Mouse (Mus musculus): ENCODE results near the gene Nisch. TPM values are rescaled to one million over a fixed set of nuclear protein-coding genes. Genes with fewer than 3 reads are reported as not detected.
A peak's percentile ranks its signal among the peaks of the same experiment; 100 is the strongest.

Gene Nisch
- polyA plus RNA-seq, 1 experiment from 2014 or later = 309 TPM

- DNase-seq (ENCODE audit: low spot score) = no peak
- H3K9me3 ChIP-seq (ENCODE audit: control insufficient read depth, low read length) = no peaks in the 10 kb centered on the region
- ATAC-seq (ENCODE audit: low FRiP score) = no peak
- no peak overlapping the region for H3K9ac ChIP-seq
- H3K27me3 ChIP-seq (ENCODE audit: control insufficient read depth, insufficient read depth, low read length) = no peaks in the 10 kb centered on the region
- H3K4me1 ChIP-seq (replicated peaks; ENCODE audit: control insufficient read depth, insufficient read depth, low read length) = no peaks in the 10 kb centered on the region
- H3K27ac ChIP-seq = no peak overlapping the region
- no peak overlapping the region for H3K4me2 ChIP-seq (replicated peaks)
- WGBS = 88% methylated on average over 18 of the region's 18 CpGs
- H3K4me3 ChIP-seq (replicated peaks; ENCODE audit: low read length) = no peak overlapping the region
- H3K36me3 ChIP-seq (replicated peaks; ENCODE audit: control insufficient read depth, insufficient read depth) = peaks cover 83% of the 10 kb centered on the region
Observed at GRCm38 (mm10) chr14:31172781-31173455, 43.8 kb downstream of the Nisch start.

GRCm38 (mm10) chr14:31171821-31172220 lies 44.9 kb downstream of the Nisch start:
- H3K27me3 ChIP-seq (ENCODE audit: control insufficient read depth, insufficient read depth, low read length) = no peaks in the 10 kb centered on the region
- DNase-seq (ENCODE audit: low spot score) = no peak
- no peaks in the 10 kb centered on the region for H3K9me3 ChIP-seq (ENCODE audit: control insufficient read depth, low read length)
- 0 out of 2 replicates have a peak, but pooled peaks cover under 1% of the 10 kb centered on the region for H3K4me1 ChIP-seq (replicated peaks; ENCODE audit: control insufficient read depth, insufficient read depth, low read length)
- no peak for ATAC-seq (ENCODE audit: low FRiP score)
- H3K27ac ChIP-seq = no peak overlapping the region
- no peak overlapping the region for H3K4me2 ChIP-seq (replicated peaks)
- peaks cover 72% of the 10 kb centered on the region for H3K36me3 ChIP-seq (replicated peaks; ENCODE audit: control insufficient read depth, insufficient read depth)
- no peak overlapping the region for H3K4me3 ChIP-seq (replicated peaks; ENCODE audit: low read length)
- WGBS = 98% methylated on average over 15 of the region's 15 CpGs
- H3K9ac ChIP-seq = no peak overlapping the region

DNA sequence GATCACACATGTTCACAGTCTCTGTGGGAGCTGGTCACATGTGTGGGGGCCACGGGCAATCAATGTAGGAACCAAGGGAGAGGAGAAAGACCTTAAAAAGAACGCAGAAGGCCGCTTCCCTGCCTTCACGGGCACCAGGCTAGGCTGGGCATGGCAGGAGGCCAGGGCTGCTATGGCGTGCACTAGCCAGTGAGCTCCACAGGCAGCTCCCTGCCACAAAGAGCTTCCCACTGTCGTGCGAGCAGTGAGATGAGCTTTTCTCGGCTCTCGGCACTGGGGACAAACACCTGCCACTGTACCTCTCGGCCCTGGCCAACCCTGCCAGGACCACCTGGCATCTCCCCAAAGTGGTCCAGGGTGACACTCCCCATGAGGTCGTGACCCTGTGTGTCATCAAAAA lies 45.4 kb downstream of the Nisch start:
- ATAC-seq (ENCODE audit: low FRiP score) = no peak

DNA sequence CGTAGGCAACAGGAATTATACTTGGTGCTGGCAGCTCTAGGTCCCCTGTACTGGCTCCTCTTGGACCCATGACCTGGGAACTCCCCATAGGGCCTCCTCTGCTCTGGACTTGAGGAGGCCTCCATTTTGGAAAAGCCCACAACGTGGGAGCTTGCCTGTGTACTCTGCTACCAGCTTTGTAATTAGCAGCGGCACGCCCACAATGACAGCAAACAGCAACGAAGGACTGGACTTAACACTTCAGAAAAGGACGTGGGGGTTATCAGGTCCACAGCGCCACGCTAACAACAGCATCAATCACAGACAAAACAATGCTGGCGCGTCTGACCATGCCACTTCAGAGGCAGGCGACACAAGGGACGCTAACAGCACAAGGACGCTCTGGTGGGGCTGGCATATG lies 45.8 kb downstream of the Nisch start:
- peaks cover 64% of the 10 kb centered on the region for H3K36me3 ChIP-seq (replicated peaks; ENCODE audit: control insufficient read depth, insufficient read depth)
- H3K4me2 ChIP-seq (replicated peaks) = no peak overlapping the region
- DNase-seq (ENCODE audit: low spot score) (no peak), ATAC-seq (ENCODE audit: low FRiP score) (no peak)
- H3K4me3 ChIP-seq (replicated peaks; ENCODE audit: low read length) = no peak overlapping the region
- 0 out of 2 replicates have a peak, but pooled peaks cover 8% of the 10 kb centered on the region for H3K4me1 ChIP-seq (replicated peaks; ENCODE audit: control insufficient read depth, insufficient read depth, low read length)
- no peaks in the 10 kb centered on the region for H3K27me3 ChIP-seq (ENCODE audit: control insufficient read depth, insufficient read depth, low read length)
- WGBS = 75% methylated on average over 13 of the region's 13 CpGs
- no peak overlapping the region for H3K9ac ChIP-seq
- H3K27ac ChIP-seq = peak overlapping the region; percentile 47; the same call in 1 of the 2 replicates
- H3K9me3 ChIP-seq (ENCODE audit: control insufficient read depth, low read length) = no peaks in the 10 kb centered on the region

More for the DNA sequence above, 45.4 kb downstream of the Nisch start:
- no peak overlapping the region for H3K4me2 ChIP-seq (replicated peaks)
- H3K36me3 ChIP-seq (replicated peaks; ENCODE audit: control insufficient read depth, insufficient read depth) = peaks cover 68% of the 10 kb centered on the region
- no peak overlapping the region for H3K9ac ChIP-seq
- no peak overlapping the region for H3K4me3 ChIP-seq (replicated peaks; ENCODE audit: low read length)
- no peaks in the 10 kb centered on the region for H3K27me3 ChIP-seq (ENCODE audit: control insufficient read depth, insufficient read depth, low read length)
- WGBS = 80% methylated on average over 11 of the region's 11 CpGs
- H3K4me1 ChIP-seq (replicated peaks; ENCODE audit: control insufficient read depth, insufficient read depth, low read length) = 0 out of 2 replicates have a peak, but pooled peaks cover 4% of the 10 kb centered on the region
- DNase-seq (ENCODE audit: low spot score) = no peak
- no peaks in the 10 kb centered on the region for H3K9me3 ChIP-seq (ENCODE audit: control insufficient read depth, low read length)
- H3K27ac ChIP-seq = peak overlapping the region; percentile 47; the same call in 1 of the 2 replicates

- DNase-seq (ENCODE audit: low spot score) = no peak
- Histone ChIP-seq H3K9ac (no peak overlapping the region), H3K27ac (no peak overlapping the region), H3K27me3 (ENCODE audit: control insufficient read depth, insufficient read depth, low read length) (no peaks in the 10 kb centered on the region), H3K4me2 (replicated peaks) (no peak overlapping the region), H3K4me1 (replicated peaks; ENCODE audit: control insufficient read depth, insufficient read depth, low read length) (0 out of 2 replicates have a peak, but pooled peaks cover 8% of the 10 kb centered on the region), H3K4me3 (replicated peaks; ENCODE audit: low read length) (no peak overlapping the region), H3K9me3 (ENCODE audit: control insufficient read depth, low read length) (no peaks in the 10 kb centered on the region), H3K36me3 (replicated peaks; ENCODE audit: control insufficient read depth, insufficient read depth) (peaks cover 49% of the 10 kb centered on the region)
- ATAC-seq (ENCODE audit: low FRiP score) = no peak
- WGBS = 83% methylated on average over 6 of the region's 6 CpGs
Observed at GRCm38 (mm10) chr14:31169508-31169907, 47.2 kb downstream of the Nisch start.

DNA sequence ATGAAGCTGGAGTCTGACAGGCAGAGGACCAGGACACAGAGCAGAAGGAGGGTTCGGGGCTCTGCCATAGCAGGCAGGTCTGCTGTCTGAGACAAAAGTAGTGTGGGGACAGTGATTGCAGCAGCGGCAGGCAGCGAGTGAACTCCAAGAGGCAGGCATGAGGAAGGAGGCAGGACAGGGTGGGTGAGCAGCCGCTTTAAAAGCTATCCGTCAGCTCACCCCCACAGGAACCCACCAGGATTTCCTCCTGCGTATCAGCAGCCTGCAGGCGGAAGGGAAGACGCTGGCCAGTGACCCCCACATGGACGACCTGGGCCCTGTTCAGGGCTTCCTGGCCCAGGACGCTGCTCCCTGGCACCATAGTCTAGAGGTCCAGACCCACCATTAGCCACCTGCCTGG lies 48.3 kb downstream of the Nisch start, which contains the start of gene Stab1:
TSS of gene Stab1 (minus strand) at position 217 of the 400 bp plus-strand sequence.
- Histone ChIP-seq H3K9ac (peak within 1 kb of the TSS; percentile 8; the same call in 1 of the 2 replicates), H3K4me2 (replicated peaks) (peak within 1 kb of the TSS; percentile 22; the same call in 1 of the 2 replicates)
- no peak for ATAC-seq (ENCODE audit: low FRiP score)

DNA sequence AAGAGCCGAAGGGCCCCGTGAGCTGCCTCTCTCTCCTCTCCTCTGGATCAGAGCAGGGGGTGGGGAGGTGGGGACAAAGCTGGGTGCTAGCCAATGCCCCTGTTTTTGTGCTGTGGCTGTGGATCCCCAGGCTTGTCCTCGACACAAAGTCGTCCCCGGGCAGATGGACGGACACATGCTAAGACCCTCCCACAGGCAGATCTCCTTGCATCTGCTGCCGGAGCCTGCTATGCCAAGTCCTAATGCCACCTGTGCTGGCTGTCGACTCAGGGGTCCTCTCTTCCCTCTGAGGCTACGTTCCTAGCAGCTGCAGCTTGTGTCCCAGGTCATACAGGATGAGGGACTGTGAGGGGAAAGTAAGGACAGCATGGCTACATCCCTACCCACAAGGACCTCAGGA lies 49.9 kb downstream of the Nisch start:
- 49% methylated on average over 9 of the region's 9 CpGs for WGBS

More for the DNA sequence above, 48.3 kb downstream of the Nisch start, which contains the start of gene Stab1:
- Histone ChIP-seq H3K4me3 (replicated peaks; ENCODE audit: low read length) (peak within 1 kb of the TSS; percentile 7; the same call in 1 of the 2 replicates), H3K27me3 (ENCODE audit: control insufficient read depth, insufficient read depth, low read length) (no peaks in the 10 kb centered on the region), H3K27ac (no peak within 1 kb of the TSS; the same call in 1 of the 2 replicates), H3K4me1 (replicated peaks; ENCODE audit: control insufficient read depth, insufficient read depth, low read length) (0 out of 2 replicates have a peak, but pooled peaks cover 8% of the 10 kb centered on the region), H3K9me3 (ENCODE audit: control insufficient read depth, low read length) (no peaks in the 10 kb centered on the region), H3K36me3 (replicated peaks; ENCODE audit: control insufficient read depth, insufficient read depth) (peaks cover 38% of the 10 kb centered on the region)
- no peak for DNase-seq (ENCODE audit: low spot score)
- 62% methylated on average over 10 of the region's 10 CpGs for WGBS

DNA sequence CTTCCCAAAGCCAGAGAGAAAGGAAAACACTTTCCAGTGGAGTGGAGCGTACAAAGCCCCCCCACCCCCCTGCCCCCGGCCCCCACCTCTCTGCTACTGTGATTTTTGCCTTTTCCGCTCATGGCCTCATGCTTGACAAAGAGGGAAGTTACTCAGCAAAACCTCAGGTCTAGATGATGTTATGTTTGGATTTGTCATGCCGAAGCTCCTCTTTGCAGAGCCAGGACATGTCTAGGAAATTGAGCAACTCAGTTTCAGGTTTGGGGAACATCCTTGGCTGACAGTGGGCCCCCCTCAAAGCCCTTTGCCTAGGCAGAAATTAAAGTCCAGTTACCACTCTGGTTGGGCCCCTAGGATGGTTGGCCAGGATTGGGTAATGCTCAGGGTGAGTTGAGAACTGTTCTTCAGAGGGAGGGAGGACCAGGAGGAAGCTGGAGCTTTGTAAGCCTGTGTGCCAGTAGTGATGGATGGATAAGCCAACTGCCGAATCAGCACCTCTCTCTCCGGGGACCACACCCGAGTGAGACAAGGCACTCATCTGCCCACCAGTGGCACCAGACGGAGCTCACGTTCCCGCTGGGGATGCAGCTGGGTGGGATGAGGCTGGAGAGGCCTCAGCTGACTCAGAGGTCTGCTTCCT lies 50.6 kb downstream of the Nisch start:
- Histone ChIP-seq H3K4me3 (replicated peaks; ENCODE audit: low read length) (no peak overlapping the region), H3K27me3 (ENCODE audit: control insufficient read depth, insufficient read depth, low read length) (no peaks in the 10 kb centered on the region), H3K4me1 (replicated peaks; ENCODE audit: control insufficient read depth, insufficient read depth, low read length) (0 out of 2 replicates have a peak, but pooled peaks cover 8% of the 10 kb centered on the region), H3K9ac (no peak overlapping the region), H3K4me2 (replicated peaks) (no peak overlapping the region), H3K9me3 (ENCODE audit: control insufficient read depth, low read length) (no peaks in the 10 kb centered on the region), H3K36me3 (replicated peaks; ENCODE audit: control insufficient read depth, insufficient read depth) (peaks cover 15% of the 10 kb centered on the region), H3K27ac (no peak overlapping the region)
- DNase-seq (ENCODE audit: low spot score) (no peak), ATAC-seq (ENCODE audit: low FRiP score) (no peak)
- WGBS = 54% methylated on average over 10 of the region's 10 CpGs

More for the DNA sequence above, 49.9 kb downstream of the Nisch start:
- no peaks in the 10 kb centered on the region for H3K27me3 ChIP-seq (ENCODE audit: control insufficient read depth, insufficient read depth, low read length)
- H3K4me3 ChIP-seq (replicated peaks; ENCODE audit: low read length) = no peak overlapping the region
- H3K9me3 ChIP-seq (ENCODE audit: control insufficient read depth, low read length) = no peaks in the 10 kb centered on the region
- H3K4me1 ChIP-seq (replicated peaks; ENCODE audit: control insufficient read depth, insufficient read depth, low read length) = 0 out of 2 replicates have a peak, but pooled peaks cover 8% of the 10 kb centered on the region
- H3K4me2 ChIP-seq (replicated peaks) = peak overlapping the region; percentile 22; the same call in 1 of the 2 replicates
- H3K36me3 ChIP-seq (replicated peaks; ENCODE audit: control insufficient read depth, insufficient read depth) = peaks cover 22% of the 10 kb centered on the region
- no peak overlapping the region for H3K27ac ChIP-seq
- no peak overlapping the region for H3K9ac ChIP-seq
- DNase-seq (ENCODE audit: low spot score) = no peak
- ATAC-seq (ENCODE audit: low FRiP score) = no peak

DNA sequence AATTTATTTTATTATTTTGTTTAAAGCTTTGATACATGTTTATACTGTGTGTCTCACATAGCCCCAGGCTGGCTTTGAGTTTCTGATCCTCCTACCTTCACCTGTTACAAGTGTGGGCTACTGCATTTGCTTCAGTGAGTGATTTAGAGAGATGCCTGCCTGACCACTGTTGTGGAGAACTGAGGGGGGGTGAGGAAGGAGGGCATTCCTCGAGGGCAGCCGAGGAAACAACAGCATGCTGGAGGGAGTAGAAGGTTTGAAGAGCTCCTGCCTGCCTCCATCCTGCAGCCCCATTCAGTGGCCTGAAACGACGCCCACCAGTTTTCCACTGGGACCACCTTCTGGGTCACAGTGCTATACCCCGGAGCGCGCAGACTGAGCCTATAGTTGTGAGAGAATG lies 51.3 kb downstream of the Nisch start:
- Histone ChIP-seq H3K4me3 (replicated peaks; ENCODE audit: low read length) (no peak overlapping the region), H3K27me3 (ENCODE audit: control insufficient read depth, insufficient read depth, low read length) (no peaks in the 10 kb centered on the region), H3K4me1 (replicated peaks; ENCODE audit: control insufficient read depth, insufficient read depth, low read length) (0 out of 2 replicates have a peak, but pooled peaks cover 8% of the 10 kb centered on the region), H3K36me3 (replicated peaks; ENCODE audit: control insufficient read depth, insufficient read depth) (peaks cover 9% of the 10 kb centered on the region), H3K9ac (no peak overlapping the region), H3K9me3 (ENCODE audit: control insufficient read depth, low read length) (no peaks in the 10 kb centered on the region), H3K27ac (no peak overlapping the region), H3K4me2 (replicated peaks) (no peak overlapping the region)
- ATAC-seq (ENCODE audit: low FRiP score) = no peak
- DNase-seq (ENCODE audit: low spot score) = no peak
- WGBS = 43% methylated on average over 7 of the region's 7 CpGs

Measured in hindbrain, embryonic 14.5 days (tissue).